Mouse (Mus musculus) midbrain, embryonic 11.5 days (tissue): ENCODE results near the gene Mybpc2. TPM values are rescaled to one million over a fixed set of nuclear protein-coding genes. Genes with fewer than 3 reads are reported as not detected.
A peak's percentile ranks its signal among the peaks of the same experiment; 100 is the strongest.

Experiments used
- ATAC-seq: fragments of 200-750 bp; cut with Nextera tagmentation; 2 replicates; pipeline ENCODE4 v1.8.0; 2017; ENCODE audit warnings: moderate TSS enrichment, moderate library complexity; ENCODE audit not compliant: low FRiP score
- DNase-seq: peaks from one replicate; pipeline ENCODE4 v3.0.0; 2015; ENCODE audit warnings: low spot score; ENCODE audit errors: missing footprints
- H3K27ac ChIP-seq: fragments of 300-500 bp; sonication (generic); 2 replicates; pipeline ENCODE4 v1.5.1; 2014; ENCODE audit warnings: low read depth, low read length
- H3K27me3 ChIP-seq: fragments of 300-500 bp; sonication (generic); 2 replicates; pipeline ENCODE4 v1.6.1; 2014; ENCODE audit warnings: mild to moderate bottlenecking, low read length, moderate library complexity, mixed read lengths; ENCODE audit not compliant: control insufficient read depth, insufficient read depth
- H3K36me3 ChIP-seq: fragments of 300-500 bp; sonication (generic); 2 replicates; pipeline ENCODE4 v1.6.1; 2014; ENCODE audit warnings: mild to moderate bottlenecking, low read length, moderate library complexity, mixed read lengths; ENCODE audit not compliant: control insufficient read depth, insufficient read depth
- H3K4me1 ChIP-seq: fragments of 300-500 bp; sonication (generic); 2 replicates; pipeline ENCODE4 v1.6.1; 2014; ENCODE audit warnings: low read length; ENCODE audit not compliant: control insufficient read depth, insufficient read depth
- H3K4me2 ChIP-seq: fragments of 300-500 bp; sonication (generic); 2 replicates; pipeline ENCODE4 v1.6.1; 2014; ENCODE audit warnings: mild to moderate bottlenecking, moderate library complexity
- H3K4me3 ChIP-seq: fragments of 300-500 bp; sonication (generic); 2 replicates; pipeline ENCODE4 v1.5.1; 2014; ENCODE audit warnings: low read depth, low read length
- H3K9ac ChIP-seq: fragments of 300-500 bp; sonication (generic); 2 replicates; pipeline ENCODE4 v1.6.1; 2014; ENCODE audit warnings: low read length
- H3K9me3 ChIP-seq: fragments of 300-500 bp; sonication (generic); 2 replicates; pipeline ENCODE4 v1.6.1; 2016; ENCODE audit warnings: low read length; ENCODE audit not compliant: control insufficient read depth
- WGBS: fragments of 180-500 bp; shearing (Covaris S2); extraction: QIAGEN DNeasy Blood & Tissue Kit; methylation state at CpG from one replicate; pipeline ENCODE4 v1.1.7; 2014; 5-methylcytosine and 5-hydroxymethylcytosine counted together
- polyA plus RNA-seq: library from polyadenylated mRNA; unstranded; fragments of >200 nt; fragmentation: Nextera tagmentation; extraction: Ambion mirVana; gene quantifications from 2 replicates; pipeline ENCODE4 v1.2.1, GENCODE M21; 2014

The Mybpc2 gene
- polyA plus RNA-seq, 1 experiment from 2014 or later, result not detected

DNA sequence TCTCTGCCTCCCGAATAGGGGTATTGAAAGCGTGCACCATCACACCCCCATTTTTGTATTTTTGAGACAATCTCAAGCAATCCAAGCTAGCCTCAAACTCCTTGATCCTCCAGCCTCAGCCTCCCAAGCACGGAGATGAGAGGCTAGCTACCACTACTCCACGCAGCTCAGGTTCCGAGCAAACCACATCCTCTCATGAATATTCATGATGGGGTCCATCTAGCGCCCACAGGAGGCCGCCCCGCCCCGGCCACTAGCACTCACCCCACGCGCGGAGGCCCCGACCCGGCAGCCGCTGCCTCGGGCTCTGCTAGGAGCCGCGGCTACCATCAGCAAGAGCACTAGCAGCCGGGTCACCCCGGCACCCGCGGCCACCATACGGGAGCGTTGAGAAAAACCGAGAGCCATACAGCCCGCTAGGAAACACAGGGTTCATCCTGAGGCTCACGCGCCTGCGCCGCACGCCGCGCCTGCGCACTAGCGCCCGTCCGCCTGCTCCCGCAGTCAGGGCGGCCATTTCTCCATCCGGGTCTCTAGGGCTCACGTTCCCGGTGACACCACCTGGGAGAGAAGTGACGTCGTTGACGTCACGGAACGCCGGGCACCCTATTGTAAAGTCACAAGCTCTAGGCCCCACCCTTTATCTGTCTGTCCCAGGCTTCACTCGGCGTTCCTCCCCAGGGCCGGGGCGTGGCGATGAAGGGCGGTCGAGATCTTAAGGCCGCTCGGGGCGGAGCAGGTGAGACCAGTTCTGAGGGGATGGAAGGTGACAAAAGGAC lies 28.3 kb downstream of the Mybpc2 start, which contains the start of the genes Emc10 and Fam71e1:
Gene Emc10, minus strand, starts transcription at position 538 of the 779 bp plus-strand sequence.
Gene Fam71e1, plus strand, starts transcription at position 590 of the 779 bp plus-strand sequence.
- Histone ChIP-seq H3K4me3 (peak within 1 kb of the TSS; percentile 76), H3K4me1 (peaks cover 10% of the 10 kb centered on the region), H3K9me3 (no peaks in the 10 kb centered on the region), H3K9ac (peak within 1 kb of the TSS; percentile 93), H3K36me3 (peaks cover 10% of the 10 kb centered on the region), H3K27me3 (no peaks in the 10 kb centered on the region), H3K4me2 (peak within 1 kb of the TSS; percentile 83), H3K27ac (peak within 1 kb of the TSS; percentile 85)
- DNase-seq (peak; percentile 100), ATAC-seq (peak; percentile 96)
- 1% methylated on average over 58 of the region's 58 CpGs for WGBS

DNA sequence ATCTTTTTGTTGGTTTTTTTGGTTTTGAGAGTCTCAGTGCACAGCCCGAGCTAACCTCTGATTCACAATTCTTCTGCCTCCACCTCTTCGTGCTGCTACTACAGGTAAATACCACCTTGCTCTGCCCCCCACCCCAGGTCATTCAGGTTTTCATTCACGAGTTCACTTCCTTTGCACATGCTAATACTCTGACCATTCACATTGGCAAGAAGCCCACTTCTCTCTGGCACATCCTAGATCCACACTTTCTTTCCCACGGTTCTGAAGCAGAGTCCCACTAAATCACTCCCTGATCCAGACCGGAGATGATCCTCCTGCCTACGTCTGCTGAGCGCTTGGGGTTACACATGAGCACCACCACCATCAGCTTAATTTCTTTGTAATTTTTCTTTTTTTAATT lies 29.4 kb downstream of the Mybpc2 start:
- peaks cover 18% of the 10 kb centered on the region for H3K36me3 ChIP-seq
- ATAC-seq (no peak), DNase-seq (peak; percentile 37)
- H3K27me3 ChIP-seq, result no peaks in the 10 kb centered on the region
- H3K9ac ChIP-seq, result peak overlapping the region; percentile 93; the same call in 1 of the 2 replicates
- peak overlapping the region; percentile 83 for H3K4me2 ChIP-seq
- H3K27ac ChIP-seq, result no peak overlapping the region
- peaks cover 10% of the 10 kb centered on the region for H3K4me1 ChIP-seq
- WGBS, result 88% methylated on average over 7 of the region's 7 CpGs
- peak overlapping the region; percentile 76; the same call in 1 of the 2 replicates for H3K4me3 ChIP-seq
- no peaks in the 10 kb centered on the region for H3K9me3 ChIP-seq

DNA sequence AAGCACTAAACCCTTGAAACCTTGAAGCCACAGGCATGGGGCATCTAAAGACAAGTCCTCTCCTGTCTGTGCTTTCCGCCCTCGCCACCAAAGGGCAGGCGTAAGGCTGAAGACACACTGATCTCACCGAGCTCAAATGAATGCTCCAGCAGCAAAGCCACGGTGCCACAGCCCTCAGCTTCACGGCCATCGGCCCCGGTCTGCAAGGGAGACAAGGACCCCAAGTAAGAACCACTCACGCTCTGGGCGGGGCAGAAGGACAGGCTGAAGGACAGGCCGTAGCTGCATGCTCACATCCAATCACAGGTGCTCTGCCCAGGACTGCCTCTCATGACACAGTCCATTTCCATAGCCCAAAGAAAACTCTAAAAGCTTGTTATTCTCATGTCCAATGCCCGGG lies 29.8 kb downstream of the Mybpc2 start:
- H3K4me2 ChIP-seq, result no peak overlapping the region
- H3K4me3 ChIP-seq, result no peak overlapping the region
- H3K27me3 ChIP-seq, result no peaks in the 10 kb centered on the region
- peaks cover 10% of the 10 kb centered on the region for H3K4me1 ChIP-seq
- H3K27ac ChIP-seq, result no peak overlapping the region
- WGBS, result 91% methylated on average over 12 of the region's 12 CpGs
- no peak for ATAC-seq
- no peaks in the 10 kb centered on the region for H3K9me3 ChIP-seq
- peaks cover 18% of the 10 kb centered on the region for H3K36me3 ChIP-seq
- H3K9ac ChIP-seq, result no peak overlapping the region
- peak; percentile 47 for DNase-seq

DNA sequence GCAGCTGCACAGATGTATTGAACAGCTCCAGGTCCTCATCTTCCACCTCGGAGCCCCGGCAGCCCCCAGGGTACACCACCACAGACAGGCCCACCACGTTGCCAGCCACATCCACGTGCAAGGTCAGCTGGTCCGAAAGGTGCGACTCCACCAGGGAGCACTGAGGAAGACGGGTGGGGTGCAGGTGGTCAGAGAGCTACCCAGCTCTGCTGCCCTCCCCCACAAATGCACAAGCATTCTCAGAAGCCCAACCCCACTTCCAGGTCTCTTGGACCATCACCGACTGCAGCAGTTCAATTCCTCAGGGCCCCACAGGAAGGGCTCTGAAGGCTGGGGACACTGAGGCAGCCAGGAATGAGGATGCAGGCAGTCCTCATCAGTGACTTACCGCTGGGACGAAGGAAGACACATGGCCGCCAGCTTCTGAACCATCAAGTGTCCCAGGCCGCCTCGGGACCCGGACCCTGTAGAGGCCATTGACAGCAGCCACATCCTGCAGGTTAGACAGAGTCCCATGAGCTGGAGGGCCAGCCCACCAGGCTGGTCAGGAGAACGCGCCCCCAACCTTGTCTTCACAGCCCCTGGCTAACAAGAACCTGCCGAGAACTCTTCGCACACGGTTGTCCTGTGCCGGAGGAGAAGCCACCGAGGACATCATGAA lies 32.2 kb downstream of the Mybpc2 start:
- H3K36me3 ChIP-seq, result peaks cover 22% of the 10 kb centered on the region
- no peak for ATAC-seq
- WGBS, result 93% methylated on average over 21 of the region's 21 CpGs

DNA sequence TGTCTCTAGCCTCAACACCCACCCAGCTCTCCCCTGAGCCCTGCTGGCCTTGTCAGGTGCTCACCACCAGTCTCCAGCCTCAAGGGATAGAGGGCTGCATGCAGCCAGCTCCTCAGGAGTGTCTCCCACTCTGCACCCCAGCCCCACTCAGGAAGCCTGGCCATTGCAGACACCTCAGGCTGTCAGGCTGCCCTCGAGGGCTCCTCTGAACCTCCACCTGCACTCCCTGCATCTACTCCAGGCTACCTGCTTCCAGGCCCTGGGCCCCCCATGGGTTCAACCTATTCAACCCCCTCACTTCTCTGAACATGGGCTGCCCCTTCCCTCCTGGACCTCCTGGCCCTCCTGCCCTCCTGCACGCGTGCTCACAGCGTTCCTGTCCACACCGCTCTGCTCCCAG lies 33.1 kb downstream of the Mybpc2 start:
- H3K9ac ChIP-seq, result no peak overlapping the region
- WGBS, result 94% methylated on average over 5 of the region's 5 CpGs
- H3K36me3 ChIP-seq, result peaks cover 22% of the 10 kb centered on the region
- ATAC-seq (no peak), DNase-seq (peak; percentile 19)
- no peak overlapping the region for H3K4me3 ChIP-seq
- no peaks in the 10 kb centered on the region for H3K27me3 ChIP-seq
- no peak overlapping the region for H3K27ac ChIP-seq
- peaks cover 10% of the 10 kb centered on the region for H3K4me1 ChIP-seq
- H3K4me2 ChIP-seq, result no peak overlapping the region
- H3K9me3 ChIP-seq, result no peaks in the 10 kb centered on the region

More for the DNA sequence above, 32.2 kb downstream of the Mybpc2 start:
- H3K27ac ChIP-seq, result no peak overlapping the region
- no peak overlapping the region for H3K9ac ChIP-seq
- peaks cover 10% of the 10 kb centered on the region for H3K4me1 ChIP-seq
- no peaks in the 10 kb centered on the region for H3K27me3 ChIP-seq
- peak; percentile 68 for DNase-seq
- no peak overlapping the region for H3K4me3 ChIP-seq
- H3K4me2 ChIP-seq, result no peak overlapping the region
- no peaks in the 10 kb centered on the region for H3K9me3 ChIP-seq

DNA sequence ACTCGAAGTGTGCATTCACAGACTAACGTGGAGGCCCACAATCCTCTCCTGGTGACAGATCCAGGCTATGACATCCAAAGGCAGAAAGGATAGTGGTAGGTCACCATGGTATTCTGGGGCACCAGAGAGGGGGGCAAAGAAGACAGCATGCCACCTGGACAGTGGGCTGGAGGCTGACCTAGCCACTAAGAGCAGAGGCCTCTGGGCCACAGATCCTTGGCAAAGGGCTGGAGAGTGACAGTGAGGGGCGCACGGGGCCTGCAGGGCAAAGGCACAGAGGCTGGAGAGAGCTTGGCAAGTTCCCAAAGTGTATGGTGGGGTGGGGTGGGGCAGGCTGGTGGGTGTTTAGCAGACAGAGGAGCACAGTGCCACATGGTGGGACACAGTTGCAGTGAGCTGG lies 34.2 kb downstream of the Mybpc2 start:
- 88% methylated on average over 4 of the region's 4 CpGs for whole genome bisulfite sequencing
- Histone ChIP-seq H3K27ac (no peak overlapping the region), H3K9ac (no peak overlapping the region), H3K27me3 (no peaks in the 10 kb centered on the region), H3K4me1 (peaks cover 5% of the 10 kb centered on the region), H3K4me3 (no peak overlapping the region), H3K36me3 (peaks cover 22% of the 10 kb centered on the region), H3K9me3 (no peaks in the 10 kb centered on the region), H3K4me2 (no peak overlapping the region)
- ATAC-seq (no peak), DNase-seq (peak; percentile 33)

DNA sequence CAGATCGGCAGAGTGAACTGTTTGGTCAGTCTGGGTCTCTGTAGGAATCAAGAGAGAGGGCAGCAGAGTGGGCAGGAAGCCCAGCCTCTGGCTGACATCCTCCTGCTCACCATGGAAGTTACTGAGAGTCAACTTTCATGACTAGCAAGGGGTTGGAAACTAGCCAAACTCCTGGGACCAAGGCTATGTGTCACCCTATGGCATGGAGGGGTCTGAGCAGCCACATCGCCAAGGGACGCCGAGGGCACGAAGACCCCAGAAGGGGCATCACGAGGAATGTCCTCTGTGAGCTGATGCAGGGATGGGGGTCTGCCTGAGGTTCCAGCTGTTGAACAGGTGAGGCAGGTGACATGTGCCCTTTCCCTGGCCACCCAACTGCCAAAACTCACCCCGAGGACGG lies 35.9 kb downstream of the Mybpc2 start:
- H3K9me3 ChIP-seq, result no peaks in the 10 kb centered on the region
- H3K9ac ChIP-seq, result no peak overlapping the region
- no peaks in the 10 kb centered on the region for H3K27me3 ChIP-seq
- WGBS, result 100% methylated on average over 8 of the region's 8 CpGs
- ATAC-seq (no peak), DNase-seq (peak; percentile 56)
- H3K4me2 ChIP-seq, result no peak overlapping the region
- H3K27ac ChIP-seq, result no peak overlapping the region
- no peak overlapping the region for H3K4me3 ChIP-seq
- H3K4me1 ChIP-seq, result no peaks in the 10 kb centered on the region
- H3K36me3 ChIP-seq, result peaks cover 22% of the 10 kb centered on the region

DNA sequence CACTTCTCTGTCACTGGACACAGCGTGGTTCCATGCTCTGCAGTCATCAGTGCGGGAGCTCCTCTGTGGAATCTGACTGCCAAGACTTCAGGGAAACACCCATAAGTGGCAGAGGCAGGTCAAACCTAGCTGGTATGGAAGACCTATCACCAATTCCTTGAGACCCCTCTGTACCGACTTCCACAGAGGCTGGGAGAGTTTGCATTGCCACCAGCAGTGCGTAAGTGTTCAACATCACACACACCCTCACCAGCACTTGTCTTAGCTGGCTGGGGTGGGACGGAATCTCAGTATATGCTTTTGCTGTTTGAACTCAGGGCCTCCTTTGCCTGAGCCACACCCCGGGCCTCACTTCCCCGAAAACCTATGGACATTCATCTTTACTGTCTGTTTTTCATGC lies 36.5 kb downstream of the Mybpc2 start:
- DNase-seq (peak; percentile 78), ATAC-seq (no peak)
- Histone ChIP-seq H3K27ac (no peak overlapping the region), H3K9me3 (no peaks in the 10 kb centered on the region), H3K4me2 (no peak overlapping the region), H3K4me1 (no peaks in the 10 kb centered on the region), H3K36me3 (peaks cover 22% of the 10 kb centered on the region), H3K27me3 (no peaks in the 10 kb centered on the region; the same call in 1 of the 2 replicates), H3K9ac (no peak overlapping the region), H3K4me3 (no peak overlapping the region)
- 88% methylated on average over 7 of the region's 7 CpGs for WGBS
